Mouse (Mus musculus) liver, embryonic 14.5 days (tissue): ENCODE data around the gene Lmna. TPM values are rescaled to one million over a fixed set of nuclear protein-coding genes. Genes with fewer than 3 reads are reported as not detected.

Source experiments
- ATAC-seq: fragments of 200-750 bp; cut with Nextera tagmentation; 2 replicates; pipeline ENCODE4 v1.8.0; 2017; ENCODE audit warnings: moderate number of reproducible peaks, mild to moderate bottlenecking, moderate library complexity; ENCODE audit not compliant: insufficient read depth
- DNase-seq, 3 experiments: peaks; one replicate each; pipeline ENCODE4 v3.0.0-alpha.2; 2012 to 2013; ENCODE audit warnings: low read depth in 3 of 3, low spot score in 3 of 3
- H3K27ac ChIP-seq: fragments of 300-500 bp; sonication (generic); 2 replicates; pipeline ENCODE4 v1.5.1; 2014; ENCODE audit warnings: moderate library complexity, mild to moderate bottlenecking, control low read depth, inconsistent platforms
- H3K27me3 ChIP-seq: fragments of 300-500 bp; sonication (generic); 2 replicates; pipeline ENCODE4 v1.6.1; 2014; ENCODE audit warnings: mild to moderate bottlenecking, low read length, moderate library complexity; ENCODE audit not compliant: control insufficient read depth, insufficient read depth
- H3K36me3 ChIP-seq: fragments of 300-500 bp; sonication (generic); replicated peaks from 2 replicates; pipeline ENCODE4 v1.6.1; 2014; ENCODE audit warnings: low read depth; ENCODE audit not compliant: control insufficient read depth, insufficient read depth
- H3K4me1 ChIP-seq, 2 experiments: fragments of 200-500 bp in 1 of 2; fragments of 300-500 bp in 1 of 2; sonication (generic) in 1 of 2; replicated peaks; 2 replicates each; pipeline ENCODE4 v1.6.1; 2012 to 2014; ENCODE audit warnings: antibody characterized with exemption in 1 of 2, inconsistent platforms in 1 of 2, low read length in 1 of 2; ENCODE audit not compliant: control insufficient read depth in 2 of 2, insufficient read depth in 2 of 2
- H3K4me2 ChIP-seq: fragments of 300-500 bp; sonication (generic); 2 replicates; pipeline ENCODE4 v1.6.1; 2014; ENCODE audit warnings: low read depth, mild to moderate bottlenecking, control low read depth, moderate library complexity
- H3K4me3 ChIP-seq, 2 experiments: fragments of 200-500 bp in 1 of 2; fragments of 300-500 bp in 1 of 2; sonication (generic) in 1 of 2; 2 replicates each; pipeline ENCODE4 v1.5.1; 2012 to 2014; ENCODE audit warnings: low read depth in 2 of 2, low read length in 2 of 2, mild to moderate bottlenecking in 2 of 2, control low read depth in 1 of 2, inconsistent platforms in 1 of 2, moderate library complexity in 1 of 2; ENCODE audit not compliant: insufficient read depth in 1 of 2
- H3K9ac ChIP-seq: fragments of 300-500 bp; sonication (generic); replicated peaks from 2 replicates; pipeline ENCODE4 v1.6.1; 2014; ENCODE audit warnings: mild to moderate bottlenecking, control low read depth, moderate library complexity
- H3K9me3 ChIP-seq: fragments of 300-500 bp; sonication (generic); 2 replicates; pipeline ENCODE4 v1.6.1; 2016; ENCODE audit warnings: low read length, mixed read lengths; ENCODE audit not compliant: control insufficient read depth
- CTCF ChIP-seq: IDR thresholded peaks from 2 replicates; pipeline ENCODE4 v1.5.1; 2016; ENCODE audit warnings: antibody characterized with exemption, low read depth, control low read depth
- EP300 ChIP-seq: IDR thresholded peaks from 2 replicates; pipeline ENCODE4 v1.6.1; 2016; ENCODE audit warnings: antibody characterized with exemption, low read depth
- WGBS: fragments of 180-500 bp; shearing (Covaris S2); extraction: QIAGEN DNeasy Blood & Tissue Kit; methylation state at CpG from one replicate; pipeline ENCODE4 v1.1.7; 2014; ENCODE audit not compliant: insufficient replicate concordance; 5-methylcytosine and 5-hydroxymethylcytosine counted together
- polyA plus RNA-seq, 2 experiments: library from polyadenylated mRNA; depleted of rRNA in 1 of 2; stranded (reverse) in 1 of 2; unstranded in 1 of 2; fragments of >200 nt; fragmentation: Nextera tagmentation in 1 of 2; extraction: Ambion mirVana in 1 of 2; gene quantifications; 2 replicates each; pipeline versions ENCODE4 v1.2.1 to v1.2.3; 2012 to 2014

Lmna gene
- polyA plus RNA-seq, 2 experiments, result 58.7 to 115 TPM

- ATAC-seq (no peak), DNase-seq (no peak)
- TF ChIP-seq EP300, result no peak
- H3K4me1 ChIP-seq, result peaks cover 0 to 2% of the 10 kb centered on the region in 2 experiments; a peak in 2 of 4 replicates
- H3K27me3 ChIP-seq, result no peaks in the 10 kb centered on the region
- H3K27ac ChIP-seq, result no peak overlapping the region
- H3K36me3 ChIP-seq, result no peaks in the 10 kb centered on the region
- H3K4me2 ChIP-seq, result no peak overlapping the region
- H3K9me3 ChIP-seq, result no peaks in the 10 kb centered on the region
- 60% methylated on average over 2 of the region's 2 CpGs for WGBS
- H3K9ac ChIP-seq, result no peak overlapping the region
- H3K4me3 ChIP-seq, result no peak overlapping the region
These were observed 40.3 kb downstream of the Lmna start for GRCm38 (mm10) chr3:88469466-88469865.

GRCm38 (mm10) chr3:88467116-88467824 lies 42.5 kb downstream of the Lmna start:
- TF ChIP-seq CTCF (peak; percentile 96), EP300 (no peak)
- H3K9ac ChIP-seq, result no peak overlapping the region
- peaks cover 0 to 2% of the 10 kb centered on the region in 2 experiments; a peak in 2 of 4 replicates for H3K4me1 ChIP-seq
- no peak overlapping the region for H3K27ac ChIP-seq
- no peaks in the 10 kb centered on the region for H3K9me3 ChIP-seq
- no peak overlapping the region for H3K4me2 ChIP-seq
- peak; percentile 69 for ATAC-seq
- no peaks in the 10 kb centered on the region for H3K27me3 ChIP-seq
- DNase-seq, result peak; percentile 70 to 75 (median 72)
- no peak overlapping the region for H3K4me3 ChIP-seq
- WGBS, result 26% methylated on average over 16 of the region's 16 CpGs
- H3K36me3 ChIP-seq, result no peaks in the 10 kb centered on the region

GRCm38 (mm10) chr3:88465127-88465526 lies 44.6 kb downstream of the Lmna start:
- Histone ChIP-seq H3K9me3 (no peaks in the 10 kb centered on the region), H3K36me3 (no peaks in the 10 kb centered on the region), H3K4me2 (no peak overlapping the region), H3K9ac (no peak overlapping the region), H3K4me3 (no peak overlapping the region), H3K27ac (no peak overlapping the region), H3K4me1 (peaks cover 0 to 2% of the 10 kb centered on the region in 2 experiments; a peak in 2 of 4 replicates), H3K27me3 (peaks cover 2% of the 10 kb centered on the region; the same call in 1 of the 2 replicates)
- DNase-seq (no peak), ATAC-seq (no peak)
- WGBS, result 68% methylated on average over 2 of the region's 2 CpGs
- TF ChIP-seq EP300, result no peak
- TF ChIP-seq CTCF, result no peak

GRCm38 (mm10) chr3:88464425-88464824 lies 45.3 kb downstream of the Lmna start:
- Histone ChIP-seq H3K4me1 (peaks cover 0 to 2% of the 10 kb centered on the region in 2 experiments; a peak in 2 of 4 replicates), H3K27me3 (peaks cover 6% of the 10 kb centered on the region; the same call in 1 of the 2 replicates), H3K4me2 (no peak overlapping the region), H3K36me3 (no peaks in the 10 kb centered on the region), H3K27ac (no peak overlapping the region), H3K9ac (no peak overlapping the region), H3K9me3 (no peaks in the 10 kb centered on the region), H3K4me3 (no peak overlapping the region)
- DNase-seq, result no peak
- no peak for ATAC-seq
- 33% methylated on average over 3 of the region's 3 CpGs for WGBS
- TF ChIP-seq EP300 (no peak), CTCF (no peak)

GRCm38 (mm10) chr3:88460983-88461696 lies 48.6 kb downstream of the Lmna start, which contains the start of gene Sema4a:
TSS of gene Sema4a (minus strand) at chr3:88461182.
- peaks cover 9% of the 10 kb centered on the region; the same call in 1 of the 2 replicates for H3K27me3 ChIP-seq
- no peak within 1 kb of the TSS for H3K4me3 ChIP-seq
- H3K36me3 ChIP-seq, result no peaks in the 10 kb centered on the region
- H3K4me1 ChIP-seq, result peaks cover 0 to 4% of the 10 kb centered on the region in 2 experiments; a peak in 1 of 4 replicates
- no peak for ATAC-seq
- no peak within 1 kb of the TSS for H3K27ac ChIP-seq
- no peak within 1 kb of the TSS for H3K9ac ChIP-seq
- H3K4me2 ChIP-seq, result no peak within 1 kb of the TSS
- WGBS, result 45% methylated on average over 12 of the region's 12 CpGs
- no peaks in the 10 kb centered on the region for H3K9me3 ChIP-seq
- TF ChIP-seq EP300 (no peak), CTCF (no peak)
- no peak for DNase-seq
